Mouse (Mus musculus): ENCODE measurements around the gene Nrxn1.

GRCm38 (mm10) chr17:90818340-90818739 is 274.5 kb downstream of the Nrxn1 start:
- TF ChIP-seq CTCF (conservative IDR thresholded peaks at IDR 0.05; ENCODE audit: insufficient read depth, insufficient read length, low read depth, low read length) (no peak), POLR2A (IDR thresholded peaks at IDR 0.05; ENCODE audit: low read depth, low read length) (no peak)

Data from kidney, adult 2 months (tissue).